Mouse (Mus musculus) adrenal gland, adult (tissue): ENCODE measurements at regions not wholly inside any gene's neighbourhood (a gene's known extent, or its start where the extent isn't known, plus 50 kb on each side); places are given as distances from the start of the nearest gene placed in this dataset.

Source experiments
- DNase-seq, 2 experiments: peaks; one replicate each; pipeline ENCODE4 v3.0.0; 2022 to 2023; ENCODE audit warnings: low spot score in 1 of 2; ENCODE audit not compliant: inconsistent age in 2 of 2

DNA sequence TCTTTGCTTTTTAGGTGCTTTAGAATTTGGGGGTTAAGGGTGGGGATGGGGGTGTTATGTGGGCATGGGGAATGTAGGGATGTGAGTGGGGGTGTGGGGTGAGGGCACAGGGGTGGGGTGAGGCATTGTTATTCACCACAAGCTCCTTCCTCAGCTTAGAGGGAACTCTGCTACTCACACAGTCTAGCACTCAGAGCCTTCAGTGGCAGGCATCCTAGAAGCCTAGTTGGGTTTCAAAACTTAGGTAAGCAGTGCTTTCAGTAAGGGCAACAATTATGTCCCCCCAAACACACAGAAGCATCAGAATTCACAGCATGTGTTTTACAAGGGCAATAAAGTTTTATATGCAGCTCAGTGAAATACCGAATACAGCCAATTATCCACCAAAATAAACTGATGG is 228.4 kb downstream of the Ttc32 start:
- no peak for DNase-seq

- no peak for DNase-seq
These were observed 231.9 kb downstream of the Ttc32 start for GRCm38 (mm10) chr12:9261662-9262061.

DNA sequence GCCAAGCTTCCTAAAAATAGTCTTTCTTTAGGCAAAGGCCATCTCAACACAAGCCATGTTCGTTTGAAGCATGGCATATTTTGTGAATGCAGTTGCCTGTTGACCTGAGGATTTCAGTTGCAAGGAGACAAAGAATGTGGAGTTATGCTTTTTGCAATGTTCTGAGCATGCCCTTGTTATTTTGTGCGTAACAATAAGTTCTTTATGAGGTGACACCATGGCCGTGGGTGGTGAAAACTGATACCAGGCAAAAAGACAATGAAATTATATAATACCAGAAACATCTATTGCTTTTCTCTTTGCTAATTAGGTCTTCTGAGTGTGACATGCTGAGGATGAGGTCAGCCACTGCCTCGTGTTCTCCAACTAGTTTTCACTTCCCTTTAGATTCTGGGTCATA is 236.4 kb downstream of the Ttc32 start:
- DNase-seq = no peak

- no peak for DNase-seq
These were observed 241.7 kb downstream of the Ttc32 start for GRCm38 (mm10) chr12:9271484-9271883.

- no peak for DNase-seq
These were observed 244.4 kb downstream of the Ttc32 start for GRCm38 (mm10) chr12:9274181-9274580.

- no peak for DNase-seq
These were observed 245.9 kb downstream of the Ttc32 start for GRCm38 (mm10) chr12:9275697-9276096.

- no peak for DNase-seq
These were observed 248.9 kb downstream of the Ttc32 start for GRCm38 (mm10) chr12:9278735-9279134.

DNA sequence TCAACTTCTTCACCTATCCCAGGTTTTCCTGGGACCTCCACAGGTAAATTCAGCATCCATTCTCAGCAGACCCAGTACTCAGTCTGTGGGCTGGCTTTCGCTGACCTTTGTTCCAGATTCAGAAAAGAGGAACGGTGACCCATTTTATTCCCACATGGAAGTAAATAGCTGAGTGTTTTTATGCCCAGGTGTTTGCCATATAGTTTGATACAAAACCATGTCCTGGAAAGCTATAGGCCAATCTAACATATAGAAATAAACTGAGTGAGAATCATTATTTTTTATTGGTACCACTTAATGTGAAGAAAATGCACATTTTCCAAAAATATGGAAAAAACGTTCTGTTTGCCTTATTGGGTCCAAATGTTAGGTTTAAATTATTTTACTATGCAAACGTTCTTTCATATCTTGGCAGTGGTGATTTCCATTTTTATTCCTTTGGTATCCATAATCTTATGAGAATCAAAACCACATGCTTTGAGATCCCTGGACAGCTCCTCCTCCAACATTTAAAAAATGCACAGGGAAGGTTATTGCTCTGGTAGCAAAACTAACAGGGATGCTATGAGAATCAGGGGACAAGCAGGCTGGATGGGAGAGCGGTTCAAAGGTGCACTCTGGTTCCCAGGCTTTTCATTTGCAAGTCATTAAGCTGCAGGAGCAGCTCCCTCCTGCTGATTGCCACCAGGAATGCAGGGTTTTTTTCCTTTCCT is 250.3 kb downstream of the Ttc32 start:
- no peak for DNase-seq

- DNase-seq = no peak
These were observed 257.5 kb downstream of the Ttc32 start for GRCm38 (mm10) chr12:9287271-9287670.

GRCm38 (mm10) chr12:9292656-9293055 is 262.9 kb downstream of the Ttc32 start:
- no peak for DNase-seq

GRCm38 (mm10) chr12:9295211-9295610 is 265.4 kb downstream of the Ttc32 start:
- DNase-seq = no peak

DNA sequence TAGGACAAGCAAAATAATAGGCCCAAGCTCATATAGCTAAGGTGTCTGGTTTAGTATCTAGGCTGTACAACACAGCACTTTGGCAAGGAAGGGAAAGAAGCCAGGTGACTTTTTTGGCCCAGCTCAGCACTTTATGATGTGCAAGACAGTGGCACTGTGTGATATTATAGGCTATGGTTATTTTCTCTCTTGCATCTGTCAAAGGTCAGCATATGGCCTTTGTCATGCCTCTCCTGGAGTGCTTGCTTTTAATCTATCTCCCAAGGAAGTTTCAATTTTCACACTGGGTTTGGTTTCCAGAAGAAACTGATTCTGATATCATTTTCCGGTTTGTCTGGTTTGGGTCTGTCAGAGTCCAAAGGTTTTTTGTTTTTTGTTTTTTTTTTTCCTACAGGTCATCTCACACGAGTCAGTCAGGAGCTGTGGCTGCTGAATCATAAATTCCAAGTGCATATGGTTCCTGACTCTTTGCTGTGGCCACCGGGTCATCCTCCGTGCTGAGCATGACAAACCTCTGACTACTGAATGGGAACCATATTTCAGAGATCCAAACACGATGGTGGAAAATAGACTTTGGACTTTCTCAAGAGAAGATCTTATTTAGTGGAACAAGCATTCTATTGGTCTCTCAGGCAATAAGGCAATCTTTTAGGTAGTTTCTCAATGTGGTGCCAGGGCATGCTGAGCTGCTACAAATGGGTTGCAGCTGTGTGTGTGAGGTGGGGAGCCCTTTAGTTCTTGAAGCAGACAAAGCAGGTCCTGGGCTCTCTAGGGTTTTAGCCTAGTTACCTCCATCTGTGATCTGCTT is 269.3 kb downstream of the Ttc32 start:
- no peak for DNase-seq

DNA sequence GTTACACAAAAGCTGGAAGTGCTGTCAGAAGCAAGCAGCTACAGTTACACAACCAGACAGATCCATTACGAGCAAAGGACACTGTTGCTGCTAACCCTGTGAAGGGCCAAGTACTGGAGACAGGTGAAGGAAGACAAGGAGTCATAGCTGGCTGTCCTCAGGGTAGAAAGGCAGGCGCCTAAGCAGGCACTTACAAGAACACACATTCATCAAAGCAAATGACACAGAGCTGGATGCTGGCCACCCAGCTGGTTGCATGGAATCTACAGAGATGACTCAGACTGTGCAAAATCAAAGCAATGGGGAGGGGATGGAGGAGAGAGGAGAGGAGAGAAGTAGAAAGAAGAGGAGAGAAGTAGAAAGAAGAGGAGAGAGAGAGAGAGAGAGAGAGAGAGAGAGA is 265.8 kb upstream of the Osr1 start:
- peak; percentile 84 to 95 for DNase-seq

- DNase-seq = no peak
These were observed 231.8 kb upstream of the Osr1 start for GRCm38 (mm10) chr12:9337891-9338672.

DNA sequence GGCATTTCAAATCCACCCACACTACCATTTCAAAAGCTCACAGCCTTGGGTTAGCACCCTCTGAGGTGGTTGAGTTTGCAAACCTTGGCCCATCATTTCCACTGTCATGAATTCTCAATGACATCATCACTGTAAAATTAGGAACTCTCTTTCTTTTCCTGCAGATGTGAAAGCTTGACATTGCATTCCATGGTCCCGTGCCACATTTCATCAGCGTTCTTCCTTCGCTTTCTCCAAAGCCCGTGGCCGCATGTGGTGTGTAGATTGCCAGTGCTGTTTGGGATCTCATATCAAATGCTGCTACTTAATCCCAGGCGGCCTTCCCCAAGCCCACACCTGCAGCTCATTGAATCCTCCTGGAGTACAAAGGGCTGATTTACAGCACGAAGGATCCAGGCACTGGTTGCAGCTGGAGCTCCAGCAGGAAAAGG is 231.1 kb upstream of the Osr1 start:
- DNase-seq = no peak

GRCm38 (mm10) chr12:9340769-9341168 is 229.1 kb upstream of the Osr1 start:
- DNase-seq = no peak

- DNase-seq = no peak
These were observed 224.6 kb upstream of the Osr1 start for GRCm38 (mm10) chr12:9345359-9345758.

- no peak for DNase-seq
These were observed 214.4 kb upstream of the Osr1 start for GRCm38 (mm10) chr12:9355512-9355911.

- DNase-seq = no peak
These were observed 212.1 kb upstream of the Osr1 start for GRCm38 (mm10) chr12:9357856-9358255.

DNA sequence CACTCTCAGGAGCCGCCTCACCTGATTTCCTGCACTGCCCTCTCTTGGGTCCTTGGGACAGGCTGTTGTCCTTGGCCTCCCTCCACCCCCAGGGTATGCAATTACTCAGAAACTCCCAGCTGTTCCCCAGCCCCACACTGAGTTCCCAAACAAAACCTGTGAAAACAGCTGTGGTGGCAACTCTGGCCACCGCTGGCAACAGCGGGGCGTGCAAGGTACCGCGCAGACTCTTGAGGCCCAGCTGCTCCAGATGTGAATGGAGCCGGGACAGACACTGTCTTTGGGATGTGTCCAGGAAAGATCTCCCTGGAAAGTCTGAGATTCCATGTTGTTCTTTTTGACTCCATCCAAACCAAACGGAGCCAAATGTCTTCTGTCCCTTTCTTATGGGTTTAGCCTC is 211.0 kb upstream of the Osr1 start:
- peak; percentile 7 to 50 for DNase-seq

- no peak for DNase-seq
These were observed 204.0 kb upstream of the Osr1 start for GRCm38 (mm10) chr12:9365931-9366330.

DNA sequence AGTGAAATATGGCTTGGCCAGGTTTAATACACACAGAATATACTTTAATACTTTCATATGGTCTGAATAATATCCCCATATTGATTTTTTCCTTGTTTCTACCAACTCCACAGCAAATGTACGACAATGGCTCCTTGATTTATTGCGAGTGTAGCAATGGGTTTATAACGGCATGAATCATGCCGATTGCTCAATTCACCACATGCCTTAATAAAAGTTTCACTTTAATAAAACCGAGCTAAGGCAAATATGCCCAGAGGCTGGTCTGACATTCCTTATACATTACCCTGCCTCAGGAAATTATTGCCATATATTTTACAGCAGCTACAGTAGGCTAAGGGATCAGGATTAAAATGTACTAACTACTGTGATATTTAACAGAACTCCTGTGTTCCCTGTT is 201.2 kb upstream of the Osr1 start:
- peak; percentile 15 to 81 for DNase-seq
